Mouse (Mus musculus): Measurements from ENCODE around the gene Nemp1. TPM values are rescaled to one million over a fixed set of nuclear protein-coding genes. Genes with fewer than 3 reads are reported as not detected.

The Nemp1 gene
- polyA plus RNA-seq, 1 experiment from 2014 or later = 11.2 TPM

- H3K27ac ChIP-seq (ENCODE audit: low read depth, low read length) = no peak overlapping the region
Measured at GRCm38 (mm10) chr10:127695775-127696174, 29.1 kb downstream of the Nemp1 start.

GRCm38 (mm10) chr10:127698966-127699365 is 32.3 kb downstream of the Nemp1 start:
- ATAC-seq (replicated peaks; ENCODE audit: low FRiP score) (no peak), DNase-seq (ENCODE audit: low spot score) (no peak)
- H3K4me3 ChIP-seq (ENCODE audit: low read depth, low read length) = no peak overlapping the region
- no peaks in the 10 kb centered on the region for H3K9me3 ChIP-seq (ENCODE audit: control insufficient read depth, low read length)
- H3K27me3 ChIP-seq (replicated peaks; ENCODE audit: control insufficient read depth, insufficient read depth, low read length) = no peaks in the 10 kb centered on the region
- no peaks in the 10 kb centered on the region for H3K4me1 ChIP-seq (replicated peaks; ENCODE audit: control insufficient read depth, insufficient read depth, low read length)
- no peak overlapping the region for H3K27ac ChIP-seq (ENCODE audit: low read depth, low read length)
- H3K4me2 ChIP-seq = no peak overlapping the region
- H3K9ac ChIP-seq (ENCODE audit: low read depth, low read length) = no peak overlapping the region
- H3K36me3 ChIP-seq (ENCODE audit: control insufficient read depth, insufficient read depth, low read length) = peaks cover 6% of the 10 kb centered on the region; the same call in 1 of the 2 replicates
- 85% methylated on average over 7 of the region's 7 CpGs for WGBS

More at GRCm38 (mm10) chr10:127695775-127696174, 29.1 kb downstream of the Nemp1 start:
- Histone ChIP-seq H3K36me3 (ENCODE audit: control insufficient read depth, insufficient read depth, low read length) (peaks cover 10% of the 10 kb centered on the region), H3K9me3 (ENCODE audit: control insufficient read depth, low read length) (no peaks in the 10 kb centered on the region), H3K27me3 (replicated peaks; ENCODE audit: control insufficient read depth, insufficient read depth, low read length) (no peaks in the 10 kb centered on the region), H3K4me1 (replicated peaks; ENCODE audit: control insufficient read depth, insufficient read depth, low read length) (no peaks in the 10 kb centered on the region), H3K4me2 (no peak overlapping the region), H3K4me3 (ENCODE audit: low read depth, low read length) (no peak overlapping the region), H3K9ac (ENCODE audit: low read depth, low read length) (no peak overlapping the region)
- no peak for DNase-seq (ENCODE audit: low spot score)
- ATAC-seq (replicated peaks; ENCODE audit: low FRiP score) = no peak
- WGBS = 90% methylated on average over 7 of the region's 7 CpGs

- H3K27me3 ChIP-seq (replicated peaks; ENCODE audit: control insufficient read depth, insufficient read depth, low read length) = no peaks in the 10 kb centered on the region
- H3K4me1 ChIP-seq (replicated peaks; ENCODE audit: control insufficient read depth, insufficient read depth, low read length) = no peaks in the 10 kb centered on the region
- H3K9ac ChIP-seq (ENCODE audit: low read depth, low read length) = no peak overlapping the region
- H3K27ac ChIP-seq (ENCODE audit: low read depth, low read length) = no peak overlapping the region
- H3K36me3 ChIP-seq (ENCODE audit: control insufficient read depth, insufficient read depth, low read length) = peaks cover 3% of the 10 kb centered on the region; the same call in 1 of the 2 replicates
- WGBS = 40% methylated on average over 4 of the region's 4 CpGs
- no peak for ATAC-seq (replicated peaks; ENCODE audit: low FRiP score)
- H3K4me3 ChIP-seq (ENCODE audit: low read depth, low read length) = no peak overlapping the region
- H3K4me2 ChIP-seq = no peak overlapping the region
- no peaks in the 10 kb centered on the region for H3K9me3 ChIP-seq (ENCODE audit: control insufficient read depth, low read length)
- DNase-seq (ENCODE audit: low spot score) = peak; percentile 30
Measured at GRCm38 (mm10) chr10:127703299-127703698, 36.6 kb downstream of the Nemp1 start.

GRCm38 (mm10) chr10:127704293-127704692 is 37.6 kb downstream of the Nemp1 start:
- H3K4me1 ChIP-seq (replicated peaks; ENCODE audit: control insufficient read depth, insufficient read depth, low read length) = no peaks in the 10 kb centered on the region
- no peaks in the 10 kb centered on the region for H3K9me3 ChIP-seq (ENCODE audit: control insufficient read depth, low read length)
- ATAC-seq (replicated peaks; ENCODE audit: low FRiP score) (no peak), DNase-seq (ENCODE audit: low spot score) (no peak)
- no peak overlapping the region for H3K27ac ChIP-seq (ENCODE audit: low read depth, low read length)
- H3K9ac ChIP-seq (ENCODE audit: low read depth, low read length) = no peak overlapping the region
- no peak overlapping the region for H3K4me3 ChIP-seq (ENCODE audit: low read depth, low read length)
- WGBS = 47% methylated on average over 2 of the region's 2 CpGs
- no peaks in the 10 kb centered on the region for H3K27me3 ChIP-seq (replicated peaks; ENCODE audit: control insufficient read depth, insufficient read depth, low read length)
- peaks cover 3% of the 10 kb centered on the region; the same call in 1 of the 2 replicates for H3K36me3 ChIP-seq (ENCODE audit: control insufficient read depth, insufficient read depth, low read length)
- H3K4me2 ChIP-seq = no peak overlapping the region

- ATAC-seq (replicated peaks; ENCODE audit: low FRiP score) (no peak), DNase-seq (ENCODE audit: low spot score) (no peak)
- H3K27ac ChIP-seq (ENCODE audit: low read depth, low read length) = no peak within 1 kb of the TSS
- no peak within 1 kb of the TSS for H3K9ac ChIP-seq (ENCODE audit: low read depth, low read length)
- H3K36me3 ChIP-seq (ENCODE audit: control insufficient read depth, insufficient read depth, low read length) = no peaks in the 10 kb centered on the region
- no peaks in the 10 kb centered on the region for H3K9me3 ChIP-seq (ENCODE audit: control insufficient read depth, low read length)
- H3K4me2 ChIP-seq = no peak within 1 kb of the TSS
- no peaks in the 10 kb centered on the region for H3K27me3 ChIP-seq (replicated peaks; ENCODE audit: control insufficient read depth, insufficient read depth, low read length)
- WGBS = 48% methylated on average over 2 of the region's 2 CpGs
- H3K4me3 ChIP-seq (ENCODE audit: low read depth, low read length) = no peak within 1 kb of the TSS
- no peaks in the 10 kb centered on the region for H3K4me1 ChIP-seq (replicated peaks; ENCODE audit: control insufficient read depth, insufficient read depth, low read length)
Measured at GRCm38 (mm10) chr10:127704766-127705220, 38.1 kb downstream of the Nemp1 start, which contains the start of gene Myo1a. Gene Myo1a, plus strand, starts transcription at chr10:127705170.

GRCm38 (mm10) chr10:127705783-127706182 is 39.1 kb downstream of the Nemp1 start:
- H3K36me3 ChIP-seq (ENCODE audit: control insufficient read depth, insufficient read depth, low read length) = no peaks in the 10 kb centered on the region
- H3K9me3 ChIP-seq (ENCODE audit: control insufficient read depth, low read length) = no peaks in the 10 kb centered on the region
- H3K9ac ChIP-seq (ENCODE audit: low read depth, low read length) = no peak overlapping the region
- no peak overlapping the region for H3K4me2 ChIP-seq
- no peaks in the 10 kb centered on the region for H3K27me3 ChIP-seq (replicated peaks; ENCODE audit: control insufficient read depth, insufficient read depth, low read length)
- no peaks in the 10 kb centered on the region for H3K4me1 ChIP-seq (replicated peaks; ENCODE audit: control insufficient read depth, insufficient read depth, low read length)
- ATAC-seq (replicated peaks; ENCODE audit: low FRiP score) (no peak), DNase-seq (ENCODE audit: low spot score) (peak; percentile 26)
- no peak overlapping the region for H3K27ac ChIP-seq (ENCODE audit: low read depth, low read length)
- H3K4me3 ChIP-seq (ENCODE audit: low read depth, low read length) = no peak overlapping the region
- WGBS = 66% methylated on average over 4 of the region's 4 CpGs

- Histone ChIP-seq H3K27ac (ENCODE audit: low read depth, low read length) (no peak overlapping the region), H3K4me3 (ENCODE audit: low read depth, low read length) (no peak overlapping the region), H3K36me3 (ENCODE audit: control insufficient read depth, insufficient read depth, low read length) (no peaks in the 10 kb centered on the region), H3K9ac (ENCODE audit: low read depth, low read length) (no peak overlapping the region), H3K4me1 (replicated peaks; ENCODE audit: control insufficient read depth, insufficient read depth, low read length) (no peaks in the 10 kb centered on the region), H3K4me2 (no peak overlapping the region), H3K9me3 (ENCODE audit: control insufficient read depth, low read length) (no peaks in the 10 kb centered on the region), H3K27me3 (replicated peaks; ENCODE audit: control insufficient read depth, insufficient read depth, low read length) (no peaks in the 10 kb centered on the region)
- no peak for ATAC-seq (replicated peaks; ENCODE audit: low FRiP score)
- peak; percentile 29 for DNase-seq (ENCODE audit: low spot score)
- WGBS = 68% methylated on average over 7 of the region's 7 CpGs
Measured at GRCm38 (mm10) chr10:127707721-127708120, 41.0 kb downstream of the Nemp1 start.

- H3K36me3 ChIP-seq (ENCODE audit: control insufficient read depth, insufficient read depth, low read length) = no peaks in the 10 kb centered on the region
- no peak overlapping the region for H3K27ac ChIP-seq (ENCODE audit: low read depth, low read length)
- no peak overlapping the region for H3K4me3 ChIP-seq (ENCODE audit: low read depth, low read length)
- ATAC-seq (replicated peaks; ENCODE audit: low FRiP score) (no peak), DNase-seq (ENCODE audit: low spot score) (no peak)
- no peaks in the 10 kb centered on the region for H3K27me3 ChIP-seq (replicated peaks; ENCODE audit: control insufficient read depth, insufficient read depth, low read length)
- no peaks in the 10 kb centered on the region for H3K9me3 ChIP-seq (ENCODE audit: control insufficient read depth, low read length)
- no peak overlapping the region for H3K4me2 ChIP-seq
- H3K9ac ChIP-seq (ENCODE audit: low read depth, low read length) = no peak overlapping the region
- 70% methylated on average over 3 of the region's 3 CpGs for WGBS
- no peaks in the 10 kb centered on the region for H3K4me1 ChIP-seq (replicated peaks; ENCODE audit: control insufficient read depth, insufficient read depth, low read length)
Measured at GRCm38 (mm10) chr10:127708850-127709370, 42.2 kb downstream of the Nemp1 start.

GRCm38 (mm10) chr10:127710331-127710730 is 43.6 kb downstream of the Nemp1 start:
- Histone ChIP-seq H3K4me3 (ENCODE audit: low read depth, low read length) (no peak overlapping the region), H3K27me3 (replicated peaks; ENCODE audit: control insufficient read depth, insufficient read depth, low read length) (no peaks in the 10 kb centered on the region), H3K4me1 (replicated peaks; ENCODE audit: control insufficient read depth, insufficient read depth, low read length) (no peaks in the 10 kb centered on the region), H3K9ac (ENCODE audit: low read depth, low read length) (no peak overlapping the region), H3K36me3 (ENCODE audit: control insufficient read depth, insufficient read depth, low read length) (no peaks in the 10 kb centered on the region), H3K4me2 (no peak overlapping the region), H3K27ac (ENCODE audit: low read depth, low read length) (no peak overlapping the region), H3K9me3 (ENCODE audit: control insufficient read depth, low read length) (no peaks in the 10 kb centered on the region)
- DNase-seq (ENCODE audit: low spot score) = no peak
- no peak for ATAC-seq (replicated peaks; ENCODE audit: low FRiP score)
- WGBS = 79% methylated on average over 13 of the region's 13 CpGs
